Mouse (Mus musculus) liver, postnatal 0 days (tissue): ENCODE data around the gene Timmdc1.

Experiments
- CTCF ChIP-seq: sonication (generic); IDR thresholded peaks from 2 replicates; pipeline ENCODE4 v1.5.1; 2016; ENCODE audit warnings: antibody characterized with exemption, low read depth
- EP300 ChIP-seq: IDR thresholded peaks from 2 replicates; pipeline ENCODE4 v1.6.1; 2016; ENCODE audit warnings: antibody characterized with exemption, low read depth, mild to moderate bottlenecking

DNA sequence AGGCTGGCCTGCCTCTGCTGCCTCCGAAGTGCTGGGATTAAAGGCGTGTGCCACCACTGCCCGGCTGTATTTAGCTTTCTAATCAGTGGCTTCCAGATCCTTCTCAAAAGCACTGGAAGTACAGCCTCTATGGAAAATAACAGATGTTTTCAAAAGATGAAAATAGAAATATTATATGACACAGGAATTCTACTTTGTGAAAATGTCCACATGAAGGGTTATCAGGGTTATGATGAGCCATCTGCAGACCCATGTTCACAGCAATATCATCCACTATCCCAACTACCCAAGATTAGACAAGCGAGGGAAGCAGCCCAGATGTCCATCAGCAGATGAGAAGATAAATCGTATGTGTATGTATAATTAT lies 50.0 kb downstream of the Timmdc1 start:
- TF ChIP-seq CTCF (no peak), EP300 (peak; percentile 88)
